Mouse (Mus musculus) v-Abl transformed pro-B cells (cell line): ENCODE measurements around the gene Rbfox3.

Experiments used
- in situ Hi-C, 2 experiments: fragments of 400-800 bp; cut with MboI; formaldehyde crosslinking; loops; one replicate each; pipeline ENCODE4 v1.15.1; 2025; ENCODE audit not compliant: unreplicated experiment in 2 of 2

Rbfox3 gene

GRCm38 (mm10) chr11:118770789-118771188 lies 140.6 kb downstream of the Rbfox3 start:
- in situ Hi-C loops: no loop called here

DNA sequence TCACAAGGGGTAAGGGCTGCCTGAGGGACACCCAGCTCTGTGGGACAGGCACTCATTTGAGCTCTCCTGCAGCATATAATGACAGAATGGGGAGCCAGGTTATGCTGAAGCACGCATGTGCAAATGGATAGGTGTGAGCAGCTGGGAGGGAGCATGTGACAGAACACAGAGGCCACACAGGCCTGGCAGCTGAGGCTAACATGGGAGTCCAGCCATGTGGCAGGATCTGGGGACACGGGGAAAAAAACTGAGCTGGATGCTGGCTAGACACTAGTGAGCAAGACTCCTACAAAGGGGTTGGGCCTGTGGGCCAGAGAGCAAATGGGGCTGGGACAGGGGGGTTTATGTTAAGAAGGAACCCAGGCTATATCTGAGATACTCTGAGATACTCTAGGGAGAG lies 141.9 kb downstream of the Rbfox3 start:
- in situ Hi-C loops: no loop called here

DNA sequence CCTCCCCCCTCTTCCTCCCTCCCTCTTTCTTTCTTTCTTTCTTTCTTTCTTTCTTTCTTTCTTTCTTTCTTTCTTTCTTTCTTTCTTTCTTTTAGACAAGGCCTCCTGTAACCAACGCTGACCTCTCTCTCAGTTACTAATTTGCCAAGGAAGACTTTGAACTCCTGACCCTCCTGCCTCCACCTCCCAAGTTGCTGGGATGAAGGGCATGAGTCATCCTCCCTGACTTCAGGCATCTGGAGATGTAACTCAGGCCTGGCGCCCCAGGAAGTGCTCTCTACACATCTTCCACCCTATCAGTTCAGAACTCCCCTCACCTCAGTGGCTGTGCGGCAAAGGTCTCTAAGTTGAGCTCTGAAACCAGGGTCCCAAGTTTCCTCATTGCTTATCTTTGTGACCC lies 143.0 kb downstream of the Rbfox3 start:
- in situ Hi-C loops: no loop called here

GRCm38 (mm10) chr11:118767411-118767810 lies 144.0 kb downstream of the Rbfox3 start:
- in situ Hi-C loops: no loop called here

- in situ Hi-C loops: no loop called here
Observed at GRCm38 (mm10) chr11:118760296-118760988, 151.0 kb downstream of the Rbfox3 start.

- in situ Hi-C loops: no loop called here
Observed at GRCm38 (mm10) chr11:118759228-118759627, 152.2 kb downstream of the Rbfox3 start.

DNA sequence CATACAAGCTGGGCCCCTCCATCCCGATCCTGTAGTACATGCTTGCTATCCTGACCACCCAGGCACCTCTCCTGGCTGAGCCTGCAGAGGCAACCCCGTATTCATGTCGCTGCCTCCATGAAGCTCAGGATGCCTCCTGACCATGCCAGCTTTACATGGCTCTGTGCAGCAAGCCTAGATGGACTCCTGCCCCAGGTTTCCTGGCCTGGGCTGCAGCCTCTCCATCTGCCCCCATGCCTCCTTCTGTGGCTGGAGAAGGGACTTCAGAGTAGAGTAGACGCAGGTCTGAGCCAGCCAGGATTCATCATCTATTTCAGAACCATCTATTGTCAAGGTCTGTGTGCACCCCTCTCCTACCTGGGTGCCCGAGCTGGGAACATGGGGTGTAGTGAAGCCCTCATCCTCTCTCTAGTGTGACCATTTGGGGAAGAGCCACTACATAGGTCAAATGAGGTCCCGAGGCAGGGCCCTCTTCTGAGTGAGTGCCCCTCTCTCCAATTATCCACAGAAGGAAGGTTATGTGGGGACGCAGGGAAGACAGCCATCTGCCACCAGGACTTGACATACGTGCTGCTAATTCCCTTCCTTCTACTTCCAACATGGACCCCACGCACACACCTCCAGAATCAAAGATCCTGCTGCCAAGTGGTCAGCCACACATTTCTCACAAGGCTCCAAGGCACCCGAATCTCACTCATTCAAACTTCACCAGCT lies 153.0 kb downstream of the Rbfox3 start:
- in situ Hi-C loops: no loop called here

- in situ Hi-C loops: no loop called here
Observed at GRCm38 (mm10) chr11:118757488-118757887, 153.9 kb downstream of the Rbfox3 start.

DNA sequence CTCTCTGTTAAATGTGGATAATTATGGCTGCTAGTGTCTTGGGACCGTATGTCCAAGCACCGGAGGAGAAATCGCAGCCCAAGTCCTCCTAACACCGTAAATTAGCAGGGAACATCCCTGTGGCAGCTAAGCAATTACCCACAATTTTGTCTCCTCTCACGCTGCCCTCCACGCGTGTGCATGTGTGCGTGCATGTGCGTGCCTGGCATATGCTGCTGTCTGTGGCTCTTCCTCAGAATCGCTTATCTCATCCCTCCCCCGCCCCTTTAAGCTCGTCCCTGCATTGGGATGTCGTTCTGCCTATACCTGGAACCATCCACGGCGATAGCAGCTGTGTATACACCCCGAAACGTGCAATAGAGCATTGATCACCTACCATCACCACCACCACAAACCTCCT lies 156.4 kb downstream of the Rbfox3 start:
- in situ Hi-C loops: no loop called here

DNA sequence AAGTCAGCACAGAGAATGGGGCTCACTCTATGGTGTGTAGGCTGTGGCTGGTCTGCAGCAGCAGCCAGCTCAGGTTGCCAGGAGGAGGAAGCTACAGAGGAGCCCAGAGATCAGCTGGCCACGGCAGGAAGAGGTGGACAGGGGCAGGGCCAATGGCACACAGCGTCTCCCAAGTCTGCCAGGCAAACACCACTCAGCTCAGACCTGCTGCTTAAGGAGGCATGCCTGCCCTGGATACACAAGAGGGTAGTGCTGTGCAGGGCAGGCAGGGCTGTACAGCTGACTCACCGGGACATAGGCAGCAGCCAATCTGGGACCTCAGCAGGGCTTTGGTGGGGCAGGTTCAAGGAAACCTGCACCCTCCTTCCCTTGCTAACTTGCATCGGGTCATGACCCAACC lies 156.9 kb downstream of the Rbfox3 start:
- in situ Hi-C loops: no loop called here

GRCm38 (mm10) chr11:118751879-118752616 lies 159.3 kb downstream of the Rbfox3 start:
- in situ Hi-C loops: no loop called here

DNA sequence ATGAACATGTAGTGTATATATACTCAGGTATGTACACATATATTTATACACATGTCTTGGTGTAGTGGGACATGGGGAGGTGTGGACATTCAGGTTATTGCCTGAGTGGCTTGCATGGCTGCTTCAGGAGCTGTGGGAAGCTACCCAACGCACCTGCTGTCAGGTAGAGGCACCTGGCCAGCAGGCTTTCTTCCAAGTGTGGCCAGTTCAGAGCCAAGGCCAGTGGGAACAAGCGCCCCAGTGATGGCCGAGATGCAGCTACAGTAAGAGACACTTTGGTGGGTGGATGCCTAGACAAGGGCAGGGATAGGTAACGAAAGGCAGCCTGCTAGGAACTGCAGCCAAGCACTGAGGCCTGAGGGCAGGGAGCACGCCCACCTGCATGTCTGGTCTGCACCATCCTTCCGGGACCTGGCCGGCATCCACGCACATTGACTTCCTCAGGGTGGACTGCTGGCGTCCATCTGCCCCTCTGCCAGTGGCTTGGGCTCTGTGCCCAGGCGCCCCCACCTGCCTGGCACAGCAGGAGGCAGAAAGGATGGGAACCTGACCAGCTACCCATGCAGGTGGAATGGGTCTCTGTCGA lies 160.6 kb downstream of the Rbfox3 start:
- in situ Hi-C loops: no loop called here

DNA sequence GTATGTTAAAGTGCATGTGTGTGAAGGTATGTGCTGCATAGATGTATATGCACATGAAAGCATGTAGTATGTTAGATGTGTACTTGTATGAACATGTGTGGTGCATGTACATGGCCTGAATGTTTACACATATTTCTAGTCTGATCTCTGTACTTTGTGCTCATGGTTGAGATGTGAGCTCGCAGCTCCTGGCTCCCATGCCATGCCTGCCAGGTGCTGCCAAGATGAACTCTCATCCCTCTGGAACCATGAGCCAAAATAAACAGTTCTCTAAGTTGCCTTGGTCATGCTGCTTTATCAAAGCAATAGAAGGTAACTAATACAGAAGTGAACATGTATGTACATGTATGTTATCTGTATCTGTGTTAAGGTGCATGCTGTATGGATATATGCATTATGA lies 161.9 kb downstream of the Rbfox3 start:
- in situ Hi-C loops: loop anchor here (10.0 kb wide), 1 partner anchor 665 kb away; no protein-coding TSS in a partner anchor

DNA sequence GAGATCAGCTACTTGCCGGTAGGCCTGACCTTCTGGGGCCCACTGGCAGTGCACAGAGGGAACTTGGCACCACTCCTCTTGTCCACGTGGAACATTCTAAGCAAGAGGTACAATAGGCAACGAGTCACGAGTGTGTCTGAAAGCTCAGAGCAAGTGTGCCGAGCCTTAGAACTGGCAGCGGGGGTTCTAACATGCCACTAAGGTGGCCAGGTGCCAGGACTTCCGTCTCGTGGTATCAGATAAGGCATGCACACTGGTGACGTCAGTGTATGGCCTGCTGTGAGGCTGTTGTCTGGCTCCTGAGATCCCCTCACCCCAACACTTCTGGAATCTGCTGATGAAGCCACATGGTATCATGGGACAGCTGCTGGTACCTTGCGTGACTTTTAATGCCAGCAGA lies 162.8 kb downstream of the Rbfox3 start:
- in situ Hi-C loops: loop anchor here (10.0 kb wide), 1 partner anchor 664 kb away; no protein-coding TSS in a partner anchor

DNA sequence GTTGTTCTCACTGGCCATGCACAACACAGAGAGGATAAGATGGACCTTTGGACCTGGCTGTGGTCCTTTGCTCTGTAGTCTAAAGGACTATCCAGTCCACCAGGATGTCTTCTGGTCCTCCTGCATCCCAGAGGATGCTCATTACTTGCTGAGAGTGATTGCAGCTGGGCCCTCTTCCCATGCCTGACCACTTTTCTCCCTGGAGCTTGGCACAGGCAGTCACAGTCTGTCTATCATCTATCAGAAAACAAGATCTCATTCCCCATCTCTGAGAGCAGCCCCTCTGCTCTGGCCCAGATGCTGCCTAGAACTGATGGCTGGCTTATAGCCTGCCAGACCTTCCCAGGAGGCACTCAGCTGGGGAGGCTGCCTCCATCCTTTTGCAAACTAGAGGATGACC lies 166.1 kb downstream of the Rbfox3 start:
- in situ Hi-C loops: loop anchor here (10.0 kb wide), 1 partner anchor 660 kb away; no protein-coding TSS in a partner anchor

DNA sequence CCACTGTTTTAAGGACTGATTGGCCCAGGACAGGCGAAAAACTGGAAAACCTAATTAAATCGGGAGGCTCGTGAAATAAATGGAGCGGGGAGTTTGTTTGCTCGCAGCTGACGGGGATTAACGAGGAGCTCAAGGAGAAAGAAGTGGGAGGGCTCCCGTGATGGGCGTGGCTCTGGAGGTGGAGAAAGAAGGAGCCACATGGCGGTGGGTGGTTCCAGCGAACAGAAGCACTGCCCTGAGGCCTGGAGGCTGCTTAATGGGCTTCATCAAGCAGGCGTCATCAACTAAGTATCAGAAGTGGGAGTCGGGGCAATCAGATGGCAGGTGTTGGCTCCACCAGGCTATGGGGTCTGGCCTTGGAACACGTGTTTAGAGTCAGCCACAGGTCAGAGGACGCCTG lies 166.6 kb downstream of the Rbfox3 start:
- in situ Hi-C loops: loop anchor here (10.0 kb wide), 1 partner anchor 660 kb away; no protein-coding TSS in a partner anchor

DNA sequence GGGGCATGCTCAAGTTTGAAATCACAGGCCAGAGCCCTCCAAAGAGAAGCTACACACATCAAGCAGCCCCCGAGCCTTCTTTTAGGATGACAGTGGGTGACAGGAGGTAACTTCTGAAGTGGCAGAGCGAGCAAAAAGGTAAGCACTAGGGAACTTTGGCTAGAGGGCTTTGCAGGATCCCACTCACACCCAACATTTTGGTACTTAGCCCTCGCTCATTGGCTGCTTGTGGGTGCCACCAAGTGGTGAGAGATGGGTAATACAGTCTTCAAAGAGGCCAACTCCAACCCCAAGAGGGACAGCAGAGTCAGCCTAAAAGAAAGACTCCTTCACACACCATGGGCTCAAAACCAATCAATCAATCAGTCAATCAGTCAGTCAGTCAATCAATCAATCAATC lies 168.6 kb downstream of the Rbfox3 start:
- in situ Hi-C loops: loop anchor here (10.0 kb wide), 1 partner anchor 658 kb away; no protein-coding TSS in a partner anchor

DNA sequence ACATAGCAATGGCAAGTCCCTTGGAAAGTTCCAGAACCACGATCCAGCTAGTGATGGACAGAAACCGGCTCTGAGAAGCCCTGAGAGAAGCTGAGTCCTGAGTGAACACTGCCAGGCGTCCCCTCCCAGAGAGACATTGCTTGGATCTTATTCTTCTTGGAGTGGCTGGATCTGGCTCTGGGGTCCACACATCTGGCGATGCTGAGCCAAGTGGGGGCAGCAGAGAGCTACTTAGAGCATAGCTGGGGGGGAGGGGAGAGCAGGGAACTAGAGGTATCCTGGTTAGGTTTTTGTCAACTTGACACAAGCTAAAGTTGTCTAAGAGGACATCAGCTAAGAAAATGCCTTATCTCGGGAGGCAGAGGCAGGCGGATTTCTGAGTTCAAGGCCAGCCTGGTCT lies 170.1 kb downstream of the Rbfox3 start:
- in situ Hi-C loops: loop anchor here (10.0 kb wide), 1 partner anchor 656 kb away; no protein-coding TSS in a partner anchor

GRCm38 (mm10) chr11:118740001-118740400 lies 171.4 kb downstream of the Rbfox3 start:
- in situ Hi-C loops: loop anchor here (10.0 kb wide), 1 partner anchor 655 kb away; no protein-coding TSS in a partner anchor
